Mouse (Mus musculus): ENCODE measurements around the gene Serpinf1. TPM values are rescaled to one million over a fixed set of nuclear protein-coding genes. Genes with fewer than 3 reads are reported as not detected.

The Serpinf1 gene
- polyA plus RNA-seq, 1 experiment, result 34.7 TPM

DNA sequence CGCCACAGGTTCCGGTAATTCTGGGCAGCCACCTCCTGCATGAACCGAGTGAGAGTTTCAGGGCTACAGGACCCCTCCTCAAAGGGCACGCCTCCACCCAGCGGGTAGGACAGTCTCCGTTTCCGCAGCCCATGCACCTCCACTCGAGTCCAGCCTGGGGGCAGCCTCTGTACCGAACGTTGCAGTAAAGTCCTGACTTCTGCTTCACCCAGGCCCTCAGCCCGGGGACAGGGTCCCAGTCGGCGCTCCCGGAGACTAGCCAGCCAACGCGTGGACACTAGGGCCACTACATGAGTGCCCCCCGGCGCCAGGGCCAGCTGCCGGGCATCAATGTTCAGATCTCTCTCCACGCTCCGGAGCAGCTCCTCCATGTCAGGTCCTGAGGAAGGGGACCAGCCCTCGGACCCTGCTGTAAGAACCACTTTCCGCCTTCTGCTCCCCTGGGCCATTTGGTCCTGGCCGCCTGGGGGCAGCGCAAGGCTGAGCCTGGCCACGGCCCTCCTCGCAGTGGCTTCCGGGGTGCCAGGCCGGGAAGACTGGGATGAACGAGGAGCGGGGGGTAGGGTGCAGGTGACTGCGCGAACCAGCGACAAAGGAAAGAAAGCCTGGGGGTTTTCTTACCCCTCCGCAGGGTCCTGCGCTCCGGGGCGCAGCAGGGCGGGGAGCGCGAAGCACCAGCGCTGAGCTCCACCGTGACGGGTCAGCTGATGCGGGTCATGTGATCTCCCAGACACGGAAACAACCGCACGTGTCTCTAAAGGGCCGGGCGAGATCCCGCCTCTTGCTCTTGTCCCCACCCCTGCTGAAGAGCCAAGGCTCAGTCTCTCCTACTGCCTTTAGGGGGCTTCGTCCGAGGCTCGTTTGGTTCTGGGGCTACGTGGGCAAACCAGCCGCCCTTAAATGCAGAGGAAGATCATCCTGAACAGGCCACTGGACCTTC is 31.8 kb upstream of the Serpinf1 start, which contains the start of gene Wdr81:
Wdr81 (minus strand) TSS at position 727 of the 940 bp plus-strand sequence.
- peak; percentile 46; the same call in 1 of the 2 replicates for TF ChIP-seq CTCF (IDR thresholded peaks at IDR 0.05; ENCODE audit: borderline replicate concordance, extremely low read depth, insufficient read depth, insufficient read length)
- 0 out of 2 replicates have a peak, but pooled peaks have one; percentile 11 for TF ChIP-seq POLR2A (IDR thresholded peaks at IDR 0.05; ENCODE audit: borderline replicate concordance, extremely low read depth, insufficient read depth, insufficient read length, poor library complexity, severe bottlenecking)
- peak; percentile 94 for DNase-seq (ENCODE audit: low read depth)

DNA sequence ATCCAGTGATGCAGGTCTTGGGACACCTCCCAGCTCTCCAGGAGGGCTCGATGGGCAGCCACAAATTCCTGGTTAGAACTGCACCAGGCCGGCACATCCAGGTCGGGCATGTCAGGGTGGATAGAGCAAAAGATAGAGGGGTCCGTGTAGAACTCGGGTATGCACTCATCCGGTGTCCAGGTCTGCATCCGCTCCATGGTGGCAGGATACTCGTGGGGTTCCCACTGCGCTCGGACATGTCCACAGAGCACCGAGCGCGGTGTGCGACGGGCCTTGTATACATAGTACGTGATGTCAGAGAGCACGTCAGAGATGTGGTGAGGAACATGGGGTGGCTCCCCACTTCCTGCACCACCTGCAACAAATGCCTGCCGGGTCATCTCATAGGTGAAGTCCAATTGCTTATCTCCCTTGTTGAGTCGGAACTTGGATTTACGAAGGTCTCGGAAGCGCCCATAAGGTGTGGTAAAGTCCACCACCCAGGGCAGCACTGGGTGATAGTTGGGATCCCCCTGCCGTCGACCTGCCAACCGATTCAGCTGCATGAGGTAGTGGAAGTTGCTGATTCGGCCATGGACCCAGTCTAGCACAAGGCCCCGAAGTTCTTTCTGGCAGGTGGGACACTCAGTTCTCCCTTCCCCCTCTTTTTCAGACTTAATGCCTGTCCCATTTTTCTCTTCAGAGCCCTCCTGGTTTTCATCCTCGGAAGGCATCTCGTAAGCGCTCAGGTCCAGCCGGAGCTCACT is 30.5 kb upstream of the Serpinf1 start:
- no peak for TF ChIP-seq POLR2A (IDR thresholded peaks at IDR 0.05; ENCODE audit: borderline replicate concordance, extremely low read depth, insufficient read depth, insufficient read length, poor library complexity, severe bottlenecking)
- TF ChIP-seq CTCF (IDR thresholded peaks at IDR 0.05; ENCODE audit: borderline replicate concordance, extremely low read depth, insufficient read depth, insufficient read length), result no peak
- DNase-seq (ENCODE audit: low read depth), result no peak

DNA sequence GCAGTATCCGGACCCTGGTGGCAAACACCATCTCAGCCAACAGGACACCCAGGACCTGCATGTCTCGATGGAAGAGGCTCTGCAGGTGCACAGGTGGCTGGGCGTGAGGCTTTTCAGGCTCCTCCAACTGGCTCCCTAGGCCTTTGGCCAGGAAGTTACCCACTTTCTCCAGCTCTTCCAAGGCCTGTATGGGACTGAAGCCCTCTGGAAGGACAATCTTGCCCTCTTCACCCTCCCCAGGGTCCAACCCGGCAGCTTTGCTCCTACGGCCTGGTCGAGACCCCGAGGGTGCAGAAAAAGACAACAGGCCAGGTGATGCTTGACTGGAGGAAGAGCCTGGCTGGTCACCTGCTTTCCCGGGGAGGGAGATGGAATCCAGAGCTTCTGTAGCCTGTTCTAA is 29.6 kb upstream of the Serpinf1 start:
- TF ChIP-seq CTCF (IDR thresholded peaks at IDR 0.05; ENCODE audit: borderline replicate concordance, extremely low read depth, insufficient read depth, insufficient read length) (no peak), POLR2A (IDR thresholded peaks at IDR 0.05; ENCODE audit: borderline replicate concordance, extremely low read depth, insufficient read depth, insufficient read length, poor library complexity, severe bottlenecking) (no peak)

DNA sequence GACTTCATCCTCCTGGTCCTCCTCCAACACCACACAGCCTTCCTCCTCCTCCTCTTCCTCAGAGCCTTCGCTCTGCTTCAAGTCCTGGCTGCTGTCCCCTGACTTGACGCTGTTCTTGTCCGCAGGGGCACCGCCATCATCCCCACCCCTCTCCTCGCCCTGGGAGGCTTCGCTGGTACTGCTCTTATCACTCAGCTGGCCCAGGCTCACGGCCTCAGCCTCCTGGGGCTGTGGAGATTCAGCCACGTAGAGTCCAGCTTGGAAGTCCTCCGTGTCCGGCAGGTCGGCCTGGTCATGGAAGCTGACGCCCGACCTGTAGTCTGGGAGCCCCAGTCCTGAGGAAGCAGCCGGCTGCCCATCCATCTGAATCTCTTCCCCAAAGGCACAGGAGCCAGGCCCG is 28.4 kb upstream of the Serpinf1 start:
- DNase-seq (ENCODE audit: low read depth), result no peak
- TF ChIP-seq CTCF (IDR thresholded peaks at IDR 0.05; ENCODE audit: borderline replicate concordance, extremely low read depth, insufficient read depth, insufficient read length), result no peak
- TF ChIP-seq POLR2A (IDR thresholded peaks at IDR 0.05; ENCODE audit: borderline replicate concordance, extremely low read depth, insufficient read depth, insufficient read length, poor library complexity, severe bottlenecking), result no peak

More for the DNA sequence above, 29.6 kb upstream of the Serpinf1 start:
- DNase-seq (ENCODE audit: low read depth), result no peak

DNA sequence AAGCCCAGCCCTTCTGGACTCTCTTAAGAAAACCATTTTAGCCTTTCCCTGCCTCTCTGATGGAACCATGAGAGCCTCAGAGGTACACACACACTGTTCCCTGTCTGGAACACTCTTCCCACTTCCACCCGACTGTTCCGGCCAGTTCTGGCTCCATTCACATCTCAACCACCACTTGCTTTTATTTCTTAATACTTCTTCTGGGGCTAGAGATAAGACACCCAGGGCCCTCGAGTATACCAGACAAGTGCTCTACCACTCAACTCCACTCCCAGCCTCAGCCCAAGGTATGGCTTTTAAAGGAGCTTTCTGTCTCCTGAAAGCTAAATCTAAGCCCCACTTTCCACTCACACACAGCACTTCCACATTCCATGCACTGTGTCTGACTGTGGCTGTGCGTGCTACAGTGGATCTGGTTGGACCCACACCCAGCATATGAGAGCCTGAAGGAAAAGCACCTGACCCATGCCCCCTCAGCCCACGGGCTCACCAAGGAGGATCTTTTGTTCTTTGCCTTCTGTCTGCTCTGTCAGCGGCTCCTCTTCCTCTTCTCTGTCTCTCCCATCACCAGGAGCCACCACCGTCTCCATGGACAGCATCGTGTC is 27.9 kb upstream of the Serpinf1 start:
- TF ChIP-seq POLR2A (IDR thresholded peaks at IDR 0.05; ENCODE audit: borderline replicate concordance, extremely low read depth, insufficient read depth, insufficient read length, poor library complexity, severe bottlenecking), result no peak
- no peak for TF ChIP-seq CTCF (IDR thresholded peaks at IDR 0.05; ENCODE audit: borderline replicate concordance, extremely low read depth, insufficient read depth, insufficient read length)
- no peak for DNase-seq (ENCODE audit: low read depth)

DNA sequence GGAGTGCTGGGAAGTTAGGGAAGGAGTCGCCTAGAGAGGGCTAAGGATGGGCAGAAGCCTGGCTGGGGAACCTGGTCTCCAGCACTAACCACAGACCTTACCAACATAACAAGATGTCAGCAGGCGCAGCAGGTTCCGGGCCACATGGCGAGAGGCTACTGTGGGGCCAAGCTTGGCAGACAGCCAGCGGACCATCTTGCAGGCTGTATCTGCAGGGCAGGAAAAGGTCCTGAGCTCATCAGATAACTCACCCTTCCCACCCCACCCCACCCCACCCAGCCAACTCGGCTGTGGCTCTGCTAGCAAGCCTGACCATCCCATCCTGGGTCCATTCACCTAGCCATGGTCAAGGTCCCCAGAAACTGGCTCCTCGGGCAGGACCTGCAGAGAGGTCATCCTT is 27.2 kb upstream of the Serpinf1 start:
- no peak for DNase-seq (ENCODE audit: low read depth)

DNA sequence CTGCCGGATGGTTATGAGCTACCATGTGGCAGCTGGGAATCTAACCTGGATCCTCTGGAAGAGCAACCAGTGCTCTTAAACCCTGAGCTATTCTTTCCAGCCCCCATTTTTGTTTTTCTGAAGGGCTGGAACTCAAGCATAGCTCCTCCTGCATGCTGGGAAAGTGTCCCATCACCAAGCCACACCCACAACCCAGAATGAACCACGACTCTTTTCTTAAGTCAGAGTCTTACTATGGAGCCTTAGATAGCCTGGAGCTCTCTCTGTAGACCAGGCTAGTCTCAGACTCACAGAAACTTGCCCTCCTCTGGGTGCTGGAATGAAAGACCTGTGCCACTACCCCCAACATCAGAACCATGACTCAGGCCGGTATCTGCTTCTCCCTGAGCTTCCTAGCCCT is 26.1 kb upstream of the Serpinf1 start:
- DNase-seq (ENCODE audit: low read depth), result no peak
- TF ChIP-seq CTCF (IDR thresholded peaks at IDR 0.05; ENCODE audit: borderline replicate concordance, extremely low read depth, insufficient read depth, insufficient read length), result no peak
- no peak for TF ChIP-seq POLR2A (IDR thresholded peaks at IDR 0.05; ENCODE audit: borderline replicate concordance, extremely low read depth, insufficient read depth, insufficient read length, poor library complexity, severe bottlenecking)

More for the DNA sequence above, 27.2 kb upstream of the Serpinf1 start:
- TF ChIP-seq POLR2A (IDR thresholded peaks at IDR 0.05; ENCODE audit: borderline replicate concordance, extremely low read depth, insufficient read depth, insufficient read length, poor library complexity, severe bottlenecking), result no peak
- no peak for TF ChIP-seq CTCF (IDR thresholded peaks at IDR 0.05; ENCODE audit: borderline replicate concordance, extremely low read depth, insufficient read depth, insufficient read length)

DNA sequence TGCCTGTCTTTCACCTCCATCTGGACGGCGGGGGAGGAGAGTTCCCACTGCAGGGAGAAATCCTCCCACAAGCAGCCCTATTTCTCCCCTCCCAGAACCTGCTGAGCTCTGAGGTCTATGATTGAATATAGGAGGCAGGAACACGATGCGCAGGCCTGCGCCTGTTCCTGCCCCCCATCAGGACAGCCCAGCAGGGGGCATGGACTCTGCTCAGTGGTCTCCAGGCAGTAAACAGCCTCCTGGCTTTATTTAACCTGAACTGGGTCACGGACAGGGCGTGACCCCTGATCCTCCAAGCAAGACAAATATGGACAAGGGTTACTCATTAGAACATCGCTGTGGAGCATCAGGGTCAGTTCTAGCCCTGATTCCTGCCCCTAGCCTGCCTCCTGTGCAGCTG is 21.2 kb upstream of the Serpinf1 start:
- no peak for DNase-seq (ENCODE audit: low read depth)
- no peak for TF ChIP-seq CTCF (IDR thresholded peaks at IDR 0.05; ENCODE audit: borderline replicate concordance, extremely low read depth, insufficient read depth, insufficient read length)
- no peak for TF ChIP-seq POLR2A (IDR thresholded peaks at IDR 0.05; ENCODE audit: borderline replicate concordance, extremely low read depth, insufficient read depth, insufficient read length, poor library complexity, severe bottlenecking)

DNA sequence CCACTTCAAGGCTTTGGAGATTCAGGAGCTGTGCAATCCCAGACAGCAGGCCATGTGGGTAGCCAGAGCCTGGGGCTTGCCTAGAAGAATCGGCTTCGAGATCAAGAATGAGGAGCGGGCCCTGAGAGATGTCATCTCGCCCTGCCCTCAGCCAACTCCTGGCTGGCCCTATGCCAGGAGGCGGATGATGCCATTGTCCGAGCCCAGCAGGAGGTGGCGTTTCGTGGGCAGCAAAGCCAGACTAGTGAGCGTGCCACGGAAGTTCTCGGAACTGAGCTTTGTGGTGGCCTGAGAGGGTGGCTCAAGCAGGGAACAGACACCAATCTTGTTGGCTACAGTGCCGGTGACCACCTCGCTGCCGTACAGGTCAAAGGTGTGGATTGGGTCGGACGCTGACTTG is 19.1 kb upstream of the Serpinf1 start:
- TF ChIP-seq CTCF (IDR thresholded peaks at IDR 0.05; ENCODE audit: borderline replicate concordance, extremely low read depth, insufficient read depth, insufficient read length) (no peak), POLR2A (IDR thresholded peaks at IDR 0.05; ENCODE audit: borderline replicate concordance, extremely low read depth, insufficient read depth, insufficient read length, poor library complexity, severe bottlenecking) (no peak)
- DNase-seq (ENCODE audit: low read depth), result no peak

DNA sequence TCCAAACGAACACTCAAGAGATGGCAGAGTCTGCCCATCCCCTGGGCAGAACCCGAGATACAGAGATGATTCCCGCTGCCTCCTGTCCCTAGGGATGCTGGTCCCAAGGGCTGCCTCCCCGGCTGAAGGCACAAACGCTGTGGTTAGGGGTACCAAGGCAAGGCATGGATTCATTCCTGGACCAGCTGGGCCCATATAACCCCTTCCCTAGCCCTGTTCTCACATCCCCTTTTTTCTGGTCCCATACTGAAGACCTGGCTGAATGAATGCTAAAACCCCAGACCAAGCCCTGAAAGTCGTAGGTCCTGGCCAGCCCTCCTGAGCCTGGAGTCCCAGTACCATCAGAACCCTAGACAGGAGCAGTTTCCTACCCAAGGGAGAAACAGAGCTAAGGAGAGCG is 18.5 kb upstream of the Serpinf1 start:
- DNase-seq (ENCODE audit: low read depth), result no peak
- no peak for TF ChIP-seq POLR2A (IDR thresholded peaks at IDR 0.05; ENCODE audit: borderline replicate concordance, extremely low read depth, insufficient read depth, insufficient read length, poor library complexity, severe bottlenecking)
- TF ChIP-seq CTCF (IDR thresholded peaks at IDR 0.05; ENCODE audit: borderline replicate concordance, extremely low read depth, insufficient read depth, insufficient read length), result no peak

DNA sequence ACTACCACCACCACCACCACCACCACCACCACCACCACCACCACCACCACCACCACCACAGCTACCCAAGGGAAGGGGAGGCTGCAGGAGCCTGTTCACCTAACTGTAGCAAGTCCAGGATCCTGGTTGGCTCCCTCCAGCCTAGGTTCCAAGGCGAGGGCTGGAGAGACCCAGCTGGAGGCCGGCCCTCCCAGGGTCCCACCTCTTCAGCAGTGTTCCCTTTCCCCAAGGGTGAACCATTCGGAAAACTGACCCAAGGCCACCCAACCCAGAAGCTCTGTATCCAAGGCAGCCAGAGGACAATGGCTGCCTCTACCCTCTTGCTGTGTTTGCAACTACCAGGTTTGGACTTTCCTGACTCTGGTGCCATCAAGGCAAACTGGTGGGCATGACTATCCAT is 17.4 kb upstream of the Serpinf1 start:
- no peak for DNase-seq (ENCODE audit: low read depth)
- TF ChIP-seq POLR2A (IDR thresholded peaks at IDR 0.05; ENCODE audit: borderline replicate concordance, extremely low read depth, insufficient read depth, insufficient read length, poor library complexity, severe bottlenecking) (no peak), CTCF (IDR thresholded peaks at IDR 0.05; ENCODE audit: borderline replicate concordance, extremely low read depth, insufficient read depth, insufficient read length) (no peak)

All from brain, embryonic 14.5 days (tissue).